Mouse (Mus musculus) CD4-positive helper T cell, adult 2 months (primary cell): ENCODE results near the gene Nsl1.

ENCODE experiments used
- DNase-seq: peaks from one replicate; pipeline ENCODE4 v3.0.0-alpha.2; 2012; ENCODE audit warnings: low read depth, missing footprints, low spot score

Nsl1 gene

GRCm38 (mm10) chr1:191054870-191055532, 7.8 kb upstream of the Nsl1 start:
- DNase-seq, result no peak

DNA sequence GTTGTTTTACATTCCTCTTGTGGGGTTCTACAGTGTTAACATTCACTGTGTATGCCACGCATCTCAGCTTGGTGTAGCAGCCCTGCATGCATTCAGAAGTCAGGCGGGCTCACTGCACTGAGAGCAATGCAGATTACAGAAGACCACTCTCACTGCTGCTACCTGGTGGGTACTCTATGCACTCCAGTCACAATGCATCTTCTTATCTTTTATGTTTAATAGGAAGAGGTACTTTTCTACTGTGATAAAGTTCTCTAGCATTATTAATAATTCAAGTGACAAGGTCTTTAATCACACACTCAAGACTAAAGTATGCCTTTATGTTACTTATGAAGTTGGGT, 7.3 kb upstream of the Nsl1 start:
- DNase-seq, result no peak

GRCm38 (mm10) chr1:191057461-191057860, 5.4 kb upstream of the Nsl1 start:
- DNase-seq, result no peak

- no peak for DNase-seq
Observed at GRCm38 (mm10) chr1:191062241-191062780, 501 bp upstream of the Nsl1 start.

DNA sequence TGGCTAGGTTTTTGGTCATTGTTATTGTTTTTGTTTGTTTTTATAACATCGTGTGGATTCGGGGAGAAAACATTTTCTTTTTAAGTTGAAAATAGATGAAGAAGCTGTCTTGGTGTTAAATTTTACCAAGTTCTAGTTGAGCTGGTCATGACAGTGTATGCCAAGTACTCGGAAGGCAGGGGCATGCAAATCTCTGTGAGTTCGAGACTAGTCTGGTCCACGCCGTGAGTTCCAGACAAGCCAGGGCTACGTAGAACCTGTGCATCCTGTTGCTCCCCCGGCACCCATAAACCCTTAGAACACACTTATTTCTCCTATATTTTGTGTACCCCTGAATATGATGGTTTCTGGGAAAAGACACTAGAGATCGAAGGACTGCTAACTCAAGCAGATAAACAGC, 888 bp downstream of the Nsl1 start:
- DNase-seq, result no peak

DNA sequence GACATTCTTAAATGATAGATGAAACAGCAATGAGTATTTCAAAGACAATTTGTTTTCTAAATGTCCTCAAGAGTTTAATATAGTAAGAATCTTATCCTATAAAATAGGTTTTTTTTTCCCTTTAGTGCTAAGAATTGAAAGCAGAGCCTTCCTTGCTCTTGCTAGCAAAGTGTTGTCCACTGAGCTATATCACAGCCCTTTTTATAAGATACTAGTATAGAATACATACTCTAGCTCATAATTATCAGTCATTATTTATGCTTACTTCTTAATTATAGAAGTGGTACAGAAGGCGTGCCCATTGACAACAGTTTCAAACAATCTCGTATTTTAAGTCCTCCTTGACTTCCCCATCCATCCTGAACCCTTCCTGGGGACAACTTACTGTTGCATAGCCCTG, 1.7 kb downstream of the Nsl1 start:
- no peak for DNase-seq

DNA sequence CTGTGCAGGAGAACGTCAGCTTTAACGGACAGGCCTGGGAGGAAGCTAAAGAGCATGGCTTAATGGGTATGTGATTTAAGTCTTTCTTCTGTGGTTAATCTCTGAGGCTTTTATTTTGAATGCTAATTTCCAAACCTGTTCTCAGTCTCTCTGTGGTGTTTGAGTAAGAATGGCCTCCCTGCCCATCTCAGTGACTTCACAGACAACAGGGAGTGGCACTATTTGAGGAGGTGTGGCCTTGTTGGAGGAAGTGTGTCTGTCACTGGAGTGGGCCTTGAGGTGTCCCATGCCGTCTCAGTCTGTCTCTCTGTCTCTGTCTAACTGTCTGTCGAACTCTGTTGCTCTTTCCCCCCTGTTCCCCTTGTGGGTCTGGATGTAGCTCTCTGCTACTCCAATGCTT, 2.4 kb downstream of the Nsl1 start:
- no peak for DNase-seq

DNA sequence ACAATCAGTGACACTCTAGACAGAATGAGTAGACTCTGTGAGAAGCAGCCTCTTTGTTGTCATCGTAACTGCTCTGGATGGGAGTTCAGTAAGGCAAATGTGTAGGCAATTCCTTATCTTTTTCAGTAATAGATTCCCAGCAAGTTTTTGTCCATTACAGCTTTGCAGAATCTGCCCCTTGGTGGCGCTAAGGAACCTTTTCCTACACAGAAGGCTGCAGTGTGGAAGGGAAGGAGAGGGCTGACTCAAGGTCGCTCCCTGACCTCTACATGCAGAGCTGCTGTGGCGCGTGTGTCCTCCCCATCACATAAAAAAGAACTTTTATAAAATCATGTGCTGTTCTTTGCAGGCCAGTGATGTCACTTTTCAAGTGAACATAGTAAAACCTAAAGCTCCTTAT, 5.6 kb downstream of the Nsl1 start:
- DNase-seq, result no peak

- no peak for DNase-seq
Observed at GRCm38 (mm10) chr1:191070259-191070658, 7.4 kb downstream of the Nsl1 start.

DNA sequence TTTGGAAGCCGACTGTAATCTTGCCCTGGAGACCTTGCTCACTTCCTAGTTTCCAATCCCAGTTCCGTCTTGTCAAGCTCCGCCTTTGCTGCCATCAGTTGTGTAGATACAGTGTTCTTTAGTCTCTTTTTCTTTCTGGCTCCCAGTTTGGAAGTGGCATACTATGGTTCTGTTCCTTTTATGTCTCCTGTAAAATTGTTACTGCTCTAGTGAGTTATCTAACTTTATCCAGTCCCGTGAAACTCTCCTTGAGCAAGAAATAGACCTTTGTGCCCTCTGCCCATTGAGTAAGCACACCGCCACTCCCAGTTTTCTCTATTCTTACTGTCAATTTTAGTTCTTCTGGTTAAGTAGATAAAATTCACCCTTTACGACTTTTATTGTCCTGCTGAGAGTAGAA, 8.8 kb downstream of the Nsl1 start:
- DNase-seq, result no peak

GRCm38 (mm10) chr1:191072329-191072913, 9.6 kb downstream of the Nsl1 start:
- no peak for DNase-seq

DNA sequence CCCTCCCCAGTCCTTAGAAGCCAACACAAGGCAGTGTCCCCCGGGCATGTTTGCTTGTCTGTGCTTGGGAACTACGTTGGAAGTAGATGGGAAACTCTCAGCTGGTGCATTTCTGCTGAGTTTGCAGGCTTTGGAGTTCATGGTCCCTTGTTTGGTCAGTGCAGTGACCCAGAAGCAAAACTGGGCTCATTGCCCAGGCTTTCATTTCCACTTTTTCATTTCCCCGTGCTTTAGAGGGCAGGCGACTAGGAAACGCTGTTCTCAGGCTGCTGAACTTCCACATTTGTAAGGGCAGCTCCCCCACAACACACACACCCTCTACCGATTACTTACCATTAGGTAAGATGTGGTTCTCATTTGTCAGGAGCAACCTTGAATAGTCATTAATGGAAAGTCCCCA, 10.2 kb downstream of the Nsl1 start:
- DNase-seq, result no peak

GRCm38 (mm10) chr1:191073486-191073885, 10.7 kb downstream of the Nsl1 start:
- DNase-seq, result no peak

DNA sequence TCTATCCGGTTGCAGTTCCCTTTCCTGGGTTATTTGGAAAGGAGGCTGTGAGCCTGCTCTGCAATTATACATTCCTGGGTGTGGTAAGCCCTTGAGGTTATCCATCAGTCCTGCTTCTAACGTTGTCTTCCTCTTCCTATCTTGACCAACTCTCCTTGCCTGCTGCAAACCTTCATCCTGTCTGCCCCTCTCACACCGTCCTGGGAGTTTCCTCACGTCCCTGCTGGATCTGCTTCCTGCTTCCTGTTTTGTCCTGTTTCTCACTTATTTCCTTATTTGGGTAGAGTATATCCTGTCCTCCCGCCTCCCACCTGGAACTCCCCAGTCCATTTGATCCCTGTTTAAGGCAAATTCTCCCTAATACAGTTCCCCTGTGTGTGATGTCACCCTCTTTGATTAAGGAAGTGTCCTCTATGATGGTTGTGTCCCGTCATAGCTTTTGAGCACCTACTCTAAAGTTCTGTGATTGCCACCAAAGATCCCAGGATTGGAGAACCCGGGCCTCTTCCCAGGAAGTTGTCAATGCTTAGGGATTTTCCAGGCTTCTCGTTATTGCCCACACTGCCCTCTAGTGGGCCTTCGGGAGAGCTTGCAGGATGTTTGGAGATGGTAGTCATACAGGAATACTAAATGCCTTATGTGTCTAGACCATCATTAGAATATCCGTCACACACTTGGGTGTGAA, 12.5 kb downstream of the Nsl1 start:
- peak; percentile 26 for DNase-seq

GRCm38 (mm10) chr1:191083230-191083629, 20.4 kb downstream of the Nsl1 start:
- no peak for DNase-seq

DNA sequence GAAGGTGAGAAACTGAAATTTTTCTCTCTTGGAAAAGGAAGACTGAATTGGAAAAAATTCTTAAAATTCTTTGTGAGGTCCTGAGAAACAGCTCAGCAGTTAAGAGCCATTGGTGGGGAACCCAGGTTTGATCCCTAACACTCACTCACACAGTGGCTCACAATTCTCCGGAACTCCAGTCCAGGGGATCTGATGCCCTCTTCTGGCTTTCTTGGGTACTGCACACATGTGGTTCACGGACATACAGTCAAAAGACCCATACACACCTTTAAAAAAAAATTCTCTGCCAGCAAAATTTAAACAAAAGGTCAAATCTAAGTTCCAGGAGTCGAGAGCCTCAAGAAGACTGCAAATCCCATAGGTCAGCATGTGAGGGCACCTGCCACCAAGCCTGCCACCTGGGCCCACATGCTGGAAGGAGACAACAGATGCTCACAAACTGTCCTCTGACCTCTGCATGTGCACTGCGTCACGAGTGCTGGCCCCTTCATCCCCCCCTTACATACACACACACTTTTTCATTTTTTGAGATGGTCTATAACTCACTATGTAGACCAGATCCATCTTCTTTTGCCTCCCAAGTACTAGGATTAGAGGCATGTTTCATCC, 22.2 kb downstream of the Nsl1 start:
- peak; percentile 40 for DNase-seq

DNA sequence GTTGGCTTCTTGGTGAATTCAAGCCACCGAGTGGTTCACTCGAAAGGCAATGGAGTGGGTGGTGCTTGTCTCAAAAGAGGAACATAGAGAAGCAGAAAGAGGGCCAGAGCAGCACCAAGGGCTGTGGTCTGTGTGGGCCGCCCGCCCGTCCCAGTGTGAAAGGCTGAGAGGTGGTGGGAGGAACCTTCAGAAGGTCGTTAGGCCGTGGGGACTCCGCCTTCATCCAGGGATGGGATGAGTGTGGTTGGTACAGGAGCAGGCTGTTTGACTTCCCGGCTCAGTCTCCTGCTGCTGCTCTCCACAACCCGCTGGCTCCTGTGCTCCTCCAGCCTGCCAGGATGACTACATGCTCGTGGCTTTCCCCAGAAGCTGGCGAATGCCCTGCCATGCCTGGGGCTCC, 22.8 kb downstream of the Nsl1 start:
- no peak for DNase-seq

GRCm38 (mm10) chr1:191086304-191086878, 23.6 kb downstream of the Nsl1 start:
- no peak for DNase-seq

DNA sequence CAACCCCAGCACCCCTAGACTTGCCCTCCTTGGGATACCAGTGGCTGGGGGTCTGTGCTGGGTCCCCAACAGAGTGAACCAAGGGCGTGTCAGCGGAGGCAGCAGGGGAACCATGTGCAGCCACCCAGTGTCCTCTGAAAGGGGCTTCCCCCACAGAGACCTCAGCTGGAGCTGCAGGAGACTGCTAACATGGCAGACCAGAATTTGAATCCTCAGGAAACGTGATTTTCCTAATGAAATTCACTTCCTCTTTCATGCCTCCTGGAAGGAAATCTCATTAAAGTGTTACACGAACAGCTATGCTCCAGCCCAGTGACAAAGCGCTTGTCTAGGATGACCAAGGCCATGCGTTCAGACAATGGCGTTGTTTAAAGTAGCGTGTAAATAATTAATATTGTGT, 24.1 kb downstream of the Nsl1 start:
- DNase-seq, result no peak

DNA sequence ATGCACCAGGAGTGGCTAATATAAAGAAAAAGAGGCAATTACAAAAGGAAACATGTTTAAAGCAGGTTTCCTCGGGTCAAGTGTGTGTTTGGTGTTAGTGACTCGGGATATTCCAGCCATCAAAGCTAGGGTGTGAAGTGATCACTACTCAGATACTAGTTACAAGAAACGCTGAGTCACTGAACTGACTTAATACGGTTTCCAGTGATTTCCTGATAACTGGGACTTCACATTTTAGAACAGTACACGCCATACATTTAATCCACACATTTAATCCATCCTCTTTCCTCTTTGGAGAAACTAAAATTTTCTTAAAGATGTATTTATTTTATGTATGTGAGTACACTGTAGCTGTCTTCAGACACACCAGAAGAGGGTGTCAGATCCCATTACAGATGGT, 25.1 kb downstream of the Nsl1 start:
- DNase-seq, result no peak

DNA sequence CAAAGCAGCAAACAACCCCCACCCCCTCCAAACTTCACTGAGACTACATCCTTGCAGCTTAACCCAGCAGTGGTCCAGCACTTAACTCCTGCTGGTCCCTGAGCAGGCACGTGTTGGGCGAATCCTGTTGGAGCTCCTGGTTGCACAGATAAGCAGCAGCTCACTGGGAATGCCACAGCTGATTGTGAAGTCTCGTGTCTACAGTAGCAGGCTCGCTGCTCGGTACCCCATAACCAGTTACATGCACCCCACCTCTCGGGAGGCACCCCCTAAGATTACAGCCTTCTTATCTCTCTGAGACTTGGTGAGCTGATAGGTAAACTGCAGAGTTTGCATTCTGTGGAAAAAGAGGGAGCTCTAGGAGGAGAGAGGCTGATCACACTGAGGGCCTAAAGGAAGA, 26.5 kb downstream of the Nsl1 start:
- DNase-seq, result no peak

DNA sequence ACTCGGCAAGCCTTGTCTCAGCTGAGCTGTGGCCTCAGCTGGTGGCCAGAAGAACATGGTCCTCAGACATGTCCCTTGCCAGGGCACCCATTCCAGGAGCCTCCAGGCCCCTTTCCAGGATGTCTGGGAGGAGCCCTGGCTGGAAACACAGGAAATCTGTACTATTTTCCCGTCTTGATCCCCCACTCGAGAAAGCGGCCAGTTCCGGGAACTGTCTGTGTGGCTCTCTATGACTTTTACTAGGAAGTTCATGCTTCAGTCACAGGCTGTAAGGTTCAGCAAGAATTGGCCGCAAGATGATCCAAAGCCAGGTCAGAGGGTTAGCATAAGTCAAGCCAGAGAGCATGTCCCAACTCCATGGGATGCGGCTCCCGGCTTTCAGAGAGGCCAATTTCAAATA, 29.2 kb downstream of the Nsl1 start:
- DNase-seq, result no peak
